Mouse (Mus musculus) limb, embryonic 14.5 days (tissue): ENCODE data around the gene Epn3. TPM values are rescaled to one million over a fixed set of nuclear protein-coding genes. Genes with fewer than 3 reads are reported as not detected.

Experiments used
- ATAC-seq: fragments of 200-750 bp; cut with Nextera tagmentation; 2 replicates; pipeline ENCODE4 v1.8.0; 2017; ENCODE audit warnings: low read depth, moderate number of reproducible peaks, moderate TSS enrichment; ENCODE audit not compliant: low FRiP score
- DNase-seq: peaks from one replicate; pipeline ENCODE4 v3.0.0-alpha.2; 2015; ENCODE audit warnings: low spot score
- H3K27ac ChIP-seq: fragments of 300-500 bp; sonication (generic); replicated peaks from 2 replicates; pipeline ENCODE4 v1.5.1; 2014; ENCODE audit warnings: low read depth, mild to moderate bottlenecking, low read length, moderate library complexity, mixed read lengths
- H3K27me3 ChIP-seq: fragments of 300-500 bp; sonication (generic); 2 replicates; pipeline ENCODE4 v1.6.1; 2014; ENCODE audit warnings: low read length, mixed read lengths; ENCODE audit not compliant: control insufficient read depth, insufficient read depth
- H3K36me3 ChIP-seq: fragments of 300-500 bp; sonication (generic); 2 replicates; pipeline ENCODE4 v1.6.1; 2014; ENCODE audit warnings: mild to moderate bottlenecking, low read length, moderate library complexity, mixed read lengths; ENCODE audit not compliant: control insufficient read depth, insufficient read depth
- H3K4me1 ChIP-seq: fragments of 300-500 bp; sonication (generic); 2 replicates; pipeline ENCODE4 v1.6.1; 2014; ENCODE audit warnings: antibody characterized with exemption, low read length, mixed read lengths; ENCODE audit not compliant: control insufficient read depth, insufficient read depth
- H3K4me2 ChIP-seq: fragments of 300-500 bp; sonication (generic); replicated peaks from 2 replicates; pipeline ENCODE4 v1.6.1; 2014; ENCODE audit warnings: low read depth, mild to moderate bottlenecking, low read length, moderate library complexity; ENCODE audit not compliant: severe bottlenecking
- H3K4me3 ChIP-seq: fragments of 300-500 bp; sonication (generic); replicated peaks from 2 replicates; pipeline ENCODE4 v1.5.1; 2014; ENCODE audit warnings: low read length
- H3K9ac ChIP-seq: fragments of 300-500 bp; sonication (generic); 2 replicates; pipeline ENCODE4 v1.6.1; 2014; ENCODE audit warnings: mild to moderate bottlenecking, low read depth, low read length, moderate library complexity; ENCODE audit not compliant: severe bottlenecking
- H3K9me3 ChIP-seq: fragments of 300-500 bp; sonication (generic); 2 replicates; pipeline ENCODE4 v1.6.1; 2016; ENCODE audit warnings: low read length; ENCODE audit not compliant: control insufficient read depth
- POLR2A ChIP-seq: fragments of 200-500 bp; IDR thresholded peaks from 2 replicates; pipeline ENCODE4 v1.8.0; 2012; ENCODE audit warnings: inconsistent platforms, mild to moderate bottlenecking, moderate library complexity, borderline replicate concordance; ENCODE audit not compliant: insufficient read depth, insufficient read length; ENCODE audit errors: extremely low read depth
- WGBS: fragments of 180-500 bp; shearing (Covaris S2); extraction: QIAGEN DNeasy Blood & Tissue Kit; methylation state at CpG from one replicate; pipeline ENCODE4 v1.1.7; 2014; 5-methylcytosine and 5-hydroxymethylcytosine counted together
- polyA plus RNA-seq, 2 experiments: library from polyadenylated mRNA; depleted of rRNA in 1 of 2; stranded (reverse) in 1 of 2; unstranded in 1 of 2; fragments of >200 nt; fragmentation: Nextera tagmentation in 1 of 2; extraction: Ambion mirVana in 1 of 2; gene quantifications; 2 replicates each; pipeline versions ENCODE4 v1.2.1 to v1.2.3; 2012 to 2014

Epn3 gene
- polyA plus RNA-seq, 2 experiments: 3.0 to 3.5 TPM

DNA sequence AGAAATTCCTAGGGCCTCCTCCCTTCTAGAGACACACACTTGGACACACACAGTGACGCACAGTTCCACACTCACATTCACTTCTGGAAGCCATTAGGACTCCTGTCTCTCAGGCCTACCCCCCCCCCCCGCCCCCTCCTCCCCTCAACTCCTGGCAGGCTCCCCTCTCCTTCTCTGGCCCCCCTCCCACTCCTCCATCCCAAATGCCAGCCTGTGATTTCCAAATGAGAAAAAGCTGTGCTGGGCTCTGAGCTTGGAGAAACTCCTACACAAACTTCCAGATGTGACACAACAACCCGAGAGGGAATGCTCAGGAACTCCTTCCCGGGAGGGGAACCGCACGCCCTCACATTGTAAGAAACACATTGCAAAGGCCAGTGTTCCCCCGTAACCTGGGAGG is 29.4 kb downstream of the Epn3 start:
- WGBS: 28% methylated on average over 7 of the region's 7 CpGs
- Histone ChIP-seq H3K4me2 (peak overlapping the region; percentile 64), H3K9me3 (no peaks in the 10 kb centered on the region), H3K27me3 (no peaks in the 10 kb centered on the region), H3K9ac (peak overlapping the region; percentile 95), H3K4me1 (peaks cover 51% of the 10 kb centered on the region), H3K36me3 (peaks cover 13% of the 10 kb centered on the region; the same call in 1 of the 2 replicates), H3K4me3 (peak overlapping the region; percentile 96), H3K27ac (peak overlapping the region; percentile 96)
- ATAC-seq (peak; percentile 3; the same call in 1 of the 2 replicates), DNase-seq (peak; percentile 78)
- no peak; the same call in 1 of the 2 replicates for TF ChIP-seq POLR2A

DNA sequence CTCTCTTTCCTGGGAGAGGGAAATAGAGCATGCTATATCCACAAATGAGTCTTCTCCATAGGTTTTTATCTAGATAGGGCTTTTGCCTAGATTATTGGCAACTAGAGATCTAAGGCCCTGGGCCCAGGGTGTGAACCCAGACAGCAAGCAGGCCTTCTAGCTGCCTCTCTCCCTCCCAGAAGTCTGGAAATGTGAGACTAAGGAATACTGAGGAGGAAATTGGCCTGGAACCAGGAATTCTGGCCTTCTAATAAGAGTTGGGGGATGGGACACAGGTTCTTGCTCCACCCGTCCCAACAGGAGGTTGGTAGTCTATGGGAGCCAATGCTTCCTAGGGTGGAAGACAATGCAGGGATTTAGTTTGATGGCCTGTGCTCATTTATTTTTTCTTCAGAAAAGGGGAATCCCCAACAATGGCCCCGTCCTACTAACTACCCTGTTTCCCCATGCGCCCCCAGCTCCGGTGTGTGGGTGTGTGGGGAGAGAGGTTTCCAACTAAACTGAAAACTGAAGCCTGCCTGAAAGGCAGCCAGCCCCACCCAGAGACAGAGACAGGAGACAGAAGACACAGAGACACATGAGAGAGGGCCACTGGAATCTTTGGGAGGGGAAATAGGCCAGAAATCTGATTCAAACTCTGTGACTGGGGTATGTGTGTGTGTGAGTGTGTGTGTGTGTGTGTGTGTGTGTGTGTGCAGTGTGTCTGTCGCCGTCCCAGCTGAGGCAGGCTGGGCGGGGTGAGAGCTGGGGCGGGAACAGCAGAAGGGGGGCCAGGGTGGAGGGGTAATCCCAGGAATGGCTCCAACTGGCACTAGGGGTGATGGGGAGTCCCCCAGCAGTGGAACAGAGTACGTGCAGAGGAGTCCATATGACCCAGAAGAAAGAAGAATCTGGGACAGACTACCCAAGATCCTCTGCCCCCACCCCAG is 30.4 kb downstream of the Epn3 start:
- Histone ChIP-seq H3K9me3 (no peaks in the 10 kb centered on the region), H3K27me3 (no peaks in the 10 kb centered on the region), H3K9ac (peak overlapping the region; percentile 18; the same call in 1 of the 2 replicates), H3K4me2 (peak overlapping the region; percentile 64), H3K36me3 (peaks cover 16% of the 10 kb centered on the region; the same call in 1 of the 2 replicates), H3K4me3 (peak overlapping the region; percentile 96), H3K27ac (peak overlapping the region; percentile 96), H3K4me1 (peaks cover 52% of the 10 kb centered on the region)
- peak; percentile 91 for DNase-seq
- 14% methylated on average over 8 of the region's 9 CpGs for WGBS
- ATAC-seq: peak; percentile 1; the same call in 1 of the 2 replicates
- TF ChIP-seq POLR2A: no peak

DNA sequence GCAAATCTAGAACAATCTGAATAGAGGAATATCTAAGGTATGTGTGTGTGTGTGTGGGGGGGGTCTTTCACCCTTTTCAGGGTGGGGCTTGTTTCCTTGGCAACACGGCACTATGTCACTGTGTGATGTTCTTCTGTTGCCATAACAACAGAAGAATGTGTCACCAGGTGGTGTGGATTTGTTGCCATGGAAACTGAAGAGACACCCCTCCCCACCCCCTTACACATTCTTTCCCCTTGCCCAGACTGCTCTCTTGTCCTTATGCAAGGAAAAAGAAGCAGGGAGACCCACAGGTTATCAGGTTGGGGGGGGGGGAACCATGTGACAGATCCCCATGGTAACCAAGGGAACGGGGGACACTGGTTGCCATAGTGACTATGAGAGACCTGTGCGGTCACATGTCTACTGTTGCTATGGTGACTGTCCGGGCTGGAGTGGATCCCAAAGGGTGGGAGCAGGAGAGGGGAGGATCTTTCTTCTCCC is 31.2 kb downstream of the Epn3 start:
- H3K4me3 ChIP-seq: 0 out of 2 replicates have a peak overlapping the region, but pooled peaks have one; percentile 96
- TF ChIP-seq POLR2A: no peak
- peak; percentile 55; the same call in 1 of the 2 replicates for ATAC-seq

DNA sequence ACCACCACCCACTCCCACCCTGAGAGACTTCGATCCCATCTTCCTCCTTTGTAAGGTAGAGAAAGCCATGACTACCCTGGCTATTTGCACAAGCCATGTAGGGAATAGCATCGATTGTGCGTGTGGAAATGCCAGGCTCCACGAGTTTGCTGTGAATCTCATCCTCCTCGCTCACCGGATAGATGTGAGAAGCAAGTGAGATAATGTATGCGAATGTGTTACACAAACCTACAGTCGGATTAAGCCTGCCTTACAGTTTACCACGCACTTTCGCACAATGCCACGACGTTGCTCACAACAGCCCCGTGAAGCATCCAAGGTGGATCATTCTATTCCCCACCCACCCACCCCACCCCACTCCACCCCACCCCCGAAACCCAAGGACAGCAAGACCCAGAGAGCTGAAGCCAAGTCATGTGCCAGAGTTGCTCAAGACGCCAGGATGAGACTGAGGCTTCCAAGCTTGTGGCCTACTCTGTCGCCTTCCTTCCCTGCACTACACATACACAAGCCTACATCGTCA is 33.4 kb downstream of the Epn3 start:
- H3K4me3 ChIP-seq: no peak overlapping the region
- ATAC-seq: no peak
- H3K9me3 ChIP-seq: no peaks in the 10 kb centered on the region
- H3K27ac ChIP-seq: no peak overlapping the region
- WGBS: 84% methylated on average over 17 of the region's 17 CpGs
- H3K9ac ChIP-seq: no peak overlapping the region
- no peak for DNase-seq
- peaks cover 39% of the 10 kb centered on the region for H3K36me3 ChIP-seq
- no peaks in the 10 kb centered on the region for H3K27me3 ChIP-seq
- H3K4me1 ChIP-seq: peaks cover 55% of the 10 kb centered on the region
- H3K4me2 ChIP-seq: no peak overlapping the region
- TF ChIP-seq POLR2A: no peak

More for the DNA sequence above, 31.2 kb downstream of the Epn3 start:
- Histone ChIP-seq H3K27me3 (no peaks in the 10 kb centered on the region), H3K4me1 (peaks cover 56% of the 10 kb centered on the region), H3K36me3 (peaks cover 20% of the 10 kb centered on the region), H3K27ac (peak overlapping the region; percentile 96), H3K9ac (no peak overlapping the region), H3K4me2 (peak overlapping the region; percentile 64), H3K9me3 (no peaks in the 10 kb centered on the region)
- peak; percentile 65 for DNase-seq
- 21% methylated on average over 4 of the region's 4 CpGs for WGBS

DNA sequence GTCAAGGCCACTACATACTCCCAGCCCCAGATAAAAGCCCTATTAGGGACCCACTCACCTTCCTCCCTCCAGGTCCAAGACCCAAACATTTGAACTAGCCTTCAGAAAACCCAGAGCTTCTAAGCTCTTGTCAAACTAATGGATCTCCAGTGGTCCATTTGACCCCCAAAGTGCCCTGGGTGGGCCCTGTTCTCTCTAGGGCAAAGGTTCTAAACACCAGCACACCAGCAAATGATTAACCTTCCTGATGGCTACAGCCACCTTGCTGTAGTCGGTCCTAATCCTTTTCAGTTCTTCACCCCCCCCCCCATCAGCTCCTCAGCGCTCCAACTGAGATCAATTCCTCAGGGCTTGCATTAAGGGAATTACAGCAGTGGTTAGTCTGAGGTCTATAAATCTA is 35.6 kb downstream of the Epn3 start:
- Histone ChIP-seq H3K27ac (no peak overlapping the region), H3K4me2 (no peak overlapping the region), H3K4me3 (no peak overlapping the region), H3K9ac (no peak overlapping the region), H3K27me3 (no peaks in the 10 kb centered on the region), H3K9me3 (no peaks in the 10 kb centered on the region), H3K36me3 (peaks cover 60% of the 10 kb centered on the region), H3K4me1 (peaks cover 35% of the 10 kb centered on the region)
- ATAC-seq (no peak), DNase-seq (no peak)
- WGBS: 12% methylated on average over 2 of the region's 2 CpGs
- no peak for TF ChIP-seq POLR2A
